Mouse (Mus musculus) heart, adult 18-20 months (tissue): ENCODE measurements at regions not wholly inside any gene's neighbourhood (a gene's known extent, or its start where the extent isn't known, plus 50 kb on each side); places are given as distances from the start of the nearest gene placed in this dataset.
A peak's percentile ranks its signal among the peaks of the same experiment; 100 is the strongest.

Experiments used
- DNase-seq, 2 experiments: peaks; one replicate each; pipeline ENCODE4 v3.0.0; 2021 to 2022; ENCODE audit warnings: mixed read lengths in 1 of 2

- DNase-seq: no peak
Observed at GRCm38 (mm10) chr7:40052255-40052654, 534.7 kb downstream of the Zfp619 start.

GRCm38 (mm10) chr7:40058836-40059235 is 541.3 kb downstream of the Zfp619 start:
- DNase-seq: no peak

- DNase-seq: peak in 1 of 2 experiments; percentile 4
Observed at GRCm38 (mm10) chr7:40064631-40065030, 547.1 kb downstream of the Zfp619 start.

GRCm38 (mm10) chr7:40065526-40065925 is 548.0 kb downstream of the Zfp619 start:
- peak; percentile 53 to 71 for DNase-seq

- peak; percentile 29 to 40 for DNase-seq
Observed at GRCm38 (mm10) chr7:40067378-40067777, 549.8 kb downstream of the Zfp619 start.

- no peak for DNase-seq
Observed at GRCm38 (mm10) chr7:40071313-40071712, 553.7 kb downstream of the Zfp619 start.

- DNase-seq: no peak
Observed at GRCm38 (mm10) chr7:40072478-40072877, 554.9 kb downstream of the Zfp619 start.

GRCm38 (mm10) chr7:40086236-40086635 is 568.7 kb downstream of the Zfp619 start:
- DNase-seq: peak; percentile 15 to 46

- no peak for DNase-seq
Observed at GRCm38 (mm10) chr7:40097094-40097493, 579.5 kb downstream of the Zfp619 start.

- peak; percentile 18 for DNase-seq
Observed at GRCm38 (mm10) chr7:40103057-40103945, 585.7 kb downstream of the Zfp619 start.

GRCm38 (mm10) chr7:40142906-40143305 is 625.3 kb downstream of the Zfp619 start:
- no peak for DNase-seq

GRCm38 (mm10) chr7:40144431-40144830 is 626.9 kb downstream of the Zfp619 start:
- no peak for DNase-seq

- DNase-seq: no peak
Observed at GRCm38 (mm10) chr7:40177570-40177969, 660.0 kb downstream of the Zfp619 start.

GRCm38 (mm10) chr7:40195366-40195765 is 677.8 kb downstream of the Zfp619 start:
- DNase-seq: peak; percentile 4 to 17

GRCm38 (mm10) chr7:40202615-40203014 is 685.0 kb downstream of the Zfp619 start:
- DNase-seq: no peak

GRCm38 (mm10) chr7:40211956-40212355 is 686.2 kb upstream of the Vstm2b start:
- DNase-seq: peak; percentile 47 to 51

GRCm38 (mm10) chr7:40212576-40212975 is 685.6 kb upstream of the Vstm2b start:
- peak in 1 of 2 experiments; percentile 28 for DNase-seq

- peak; percentile 76 for DNase-seq
Observed at GRCm38 (mm10) chr7:40213646-40214045, 684.5 kb upstream of the Vstm2b start.

- no peak for DNase-seq
Observed at GRCm38 (mm10) chr7:40214395-40214794, 683.7 kb upstream of the Vstm2b start.

GRCm38 (mm10) chr7:40215271-40215670 is 682.9 kb upstream of the Vstm2b start:
- DNase-seq: no peak

- no peak for DNase-seq
Observed at GRCm38 (mm10) chr7:40220549-40220948, 677.6 kb upstream of the Vstm2b start.

GRCm38 (mm10) chr7:40245188-40245587 is 652.9 kb upstream of the Vstm2b start:
- no peak for DNase-seq

GRCm38 (mm10) chr7:40248521-40248920 is 649.6 kb upstream of the Vstm2b start:
- no peak for DNase-seq

- DNase-seq: peak in 1 of 2 experiments; percentile 25
Observed at GRCm38 (mm10) chr7:40253486-40253885, 644.6 kb upstream of the Vstm2b start.
